Mouse (Mus musculus) urinary bladder, postnatal 25 days (tissue): ENCODE data around the gene Hpgd.

Source experiments
- DNase-seq: peaks from one replicate; pipeline ENCODE4 v3.0.0; 2022; ENCODE audit warnings: low spot score

Gene Hpgd

DNA sequence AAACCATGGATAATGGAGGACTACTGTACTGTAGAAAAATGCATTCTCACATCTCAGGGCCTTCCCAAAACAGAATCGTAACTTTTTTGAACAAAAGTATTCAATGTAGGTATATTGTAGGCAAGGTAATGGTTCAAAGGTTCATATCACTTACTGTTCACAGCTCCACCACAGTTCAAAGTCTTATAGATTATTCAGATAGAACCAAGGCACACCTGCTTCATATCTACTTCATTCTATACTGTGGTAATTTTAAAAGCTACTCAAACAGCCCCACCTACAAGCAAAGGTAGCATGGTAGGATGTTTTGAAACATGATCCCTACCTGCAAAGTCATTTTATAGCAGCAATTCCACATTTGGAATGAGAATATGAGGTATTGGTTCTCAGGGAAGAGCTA is 28.9 kb downstream of the Hpgd start:
- DNase-seq, result no peak

DNA sequence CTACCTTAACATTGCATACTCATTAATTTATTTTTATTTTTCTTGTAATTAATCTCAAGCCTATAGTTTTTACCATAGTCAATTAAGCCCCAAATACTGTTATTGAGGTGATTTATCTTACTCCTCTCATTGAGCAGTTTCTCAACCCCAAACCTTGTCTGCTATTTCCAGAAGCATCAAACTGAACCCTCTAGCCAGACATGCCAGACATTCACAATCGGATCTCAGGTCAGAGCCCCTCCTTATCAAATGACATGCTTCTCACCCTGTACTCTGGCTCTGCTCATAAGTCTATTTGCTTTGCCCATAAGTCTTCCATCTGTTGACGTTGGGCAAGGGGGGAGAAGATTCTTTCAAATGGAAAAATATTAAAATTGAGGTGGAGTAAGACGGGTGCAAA is 33.3 kb downstream of the Hpgd start:
- DNase-seq, result no peak

DNA sequence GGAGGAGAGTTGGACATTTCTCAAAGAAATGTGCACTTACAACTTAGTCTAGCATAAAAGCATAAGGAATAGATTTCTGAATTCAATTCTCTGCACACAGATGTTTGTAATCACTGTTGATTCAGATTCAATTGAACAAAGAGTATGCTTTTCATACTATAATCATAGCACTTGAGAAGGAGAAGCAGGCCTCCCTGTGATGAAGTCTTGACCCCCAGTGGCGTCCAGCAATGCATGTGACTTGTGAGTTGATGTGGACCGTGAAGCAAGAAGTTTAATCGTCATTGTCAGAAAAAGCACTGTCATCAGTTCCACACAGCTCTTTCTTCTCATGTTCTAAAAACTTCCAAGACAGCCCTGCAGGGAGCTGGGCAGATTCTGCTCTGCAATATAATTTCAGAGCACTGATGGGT is 33.8 kb downstream of the Hpgd start:
- no peak for DNase-seq

DNA sequence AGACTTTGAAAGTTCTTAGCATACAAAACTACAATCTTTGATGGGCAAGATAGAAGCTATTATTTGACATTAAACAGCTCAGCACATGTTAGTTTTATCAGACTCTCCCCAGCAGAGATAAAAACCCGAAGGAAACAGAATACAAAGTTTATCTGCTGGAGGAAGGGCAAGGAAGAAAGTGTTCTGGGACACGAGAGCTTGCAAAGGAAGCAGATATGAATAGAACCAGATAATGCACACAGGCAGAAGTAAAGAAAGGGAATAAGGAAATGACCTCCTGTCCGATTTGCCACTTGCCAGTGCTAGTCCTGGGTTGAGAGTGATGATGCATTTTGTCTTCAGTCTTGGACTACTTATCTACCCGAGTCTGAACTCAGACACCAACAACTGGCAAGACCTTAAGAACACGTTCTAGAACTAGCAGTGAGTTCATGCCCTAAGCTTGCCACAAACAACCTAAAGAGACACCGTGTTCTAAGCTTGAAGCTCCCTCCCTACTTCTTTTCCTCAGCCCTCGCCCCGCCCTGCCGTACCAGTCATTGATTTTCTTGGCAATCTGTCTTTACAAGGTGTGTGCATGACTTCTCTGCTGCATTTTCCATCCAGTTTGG is 41.1 kb downstream of the Hpgd start:
- no peak for DNase-seq

DNA sequence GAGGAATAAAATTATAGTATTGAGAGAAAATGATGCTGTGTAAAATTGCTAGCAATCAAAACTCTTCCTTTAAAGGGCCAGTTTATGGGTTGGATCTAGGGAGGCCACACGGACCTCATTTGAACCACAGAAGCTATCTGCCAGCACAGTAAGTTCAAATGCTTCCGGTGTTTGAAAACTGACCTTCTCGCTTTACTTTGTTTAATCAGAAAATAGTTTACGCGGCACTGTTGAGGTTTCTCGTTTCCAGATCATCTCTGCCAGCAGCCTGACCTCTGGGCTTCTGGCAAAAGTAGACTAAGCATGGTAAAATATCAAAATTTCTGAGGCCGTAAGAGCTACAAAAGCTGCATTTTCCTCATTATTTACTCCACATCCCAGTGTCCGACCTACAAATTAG is 42.4 kb downstream of the Hpgd start:
- DNase-seq, result no peak

DNA sequence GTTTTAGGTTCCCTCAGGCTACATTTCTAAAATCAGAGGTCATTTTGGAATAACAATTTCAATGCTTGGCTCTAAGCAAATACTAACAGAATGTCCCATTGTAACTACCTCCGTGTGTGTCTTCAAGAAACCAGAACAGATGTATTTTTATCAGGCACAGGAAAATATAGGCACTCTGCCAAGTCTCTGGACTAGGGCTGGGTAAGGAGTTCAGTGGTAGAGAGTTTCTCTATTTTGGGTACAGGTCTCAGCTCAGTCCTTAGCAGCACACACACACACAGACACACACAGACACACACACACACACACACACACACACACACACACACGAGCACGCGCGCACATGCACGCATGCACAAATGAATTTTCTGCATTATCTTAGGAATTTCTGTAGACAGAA is 49.1 kb downstream of the Hpgd start:
- no peak for DNase-seq

DNA sequence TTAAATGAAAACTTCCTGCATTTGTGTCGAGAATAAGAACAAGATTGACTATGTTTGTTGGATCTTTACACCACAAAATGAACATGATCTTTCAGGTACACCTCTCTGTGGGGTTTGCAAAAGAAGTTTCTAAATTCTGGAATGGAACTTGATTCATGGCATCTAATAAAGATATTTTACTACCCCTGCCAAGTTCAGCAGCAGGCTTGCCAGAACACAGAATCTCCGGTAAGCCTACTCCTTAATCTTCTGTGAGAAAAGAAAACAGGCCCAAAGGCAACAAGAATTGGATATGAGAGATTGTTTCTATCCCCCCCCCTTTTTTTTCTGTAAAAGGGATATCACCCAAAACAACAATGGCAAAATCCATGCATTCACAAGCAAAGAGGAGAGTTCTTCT is 49.6 kb downstream of the Hpgd start:
- no peak for DNase-seq

DNA sequence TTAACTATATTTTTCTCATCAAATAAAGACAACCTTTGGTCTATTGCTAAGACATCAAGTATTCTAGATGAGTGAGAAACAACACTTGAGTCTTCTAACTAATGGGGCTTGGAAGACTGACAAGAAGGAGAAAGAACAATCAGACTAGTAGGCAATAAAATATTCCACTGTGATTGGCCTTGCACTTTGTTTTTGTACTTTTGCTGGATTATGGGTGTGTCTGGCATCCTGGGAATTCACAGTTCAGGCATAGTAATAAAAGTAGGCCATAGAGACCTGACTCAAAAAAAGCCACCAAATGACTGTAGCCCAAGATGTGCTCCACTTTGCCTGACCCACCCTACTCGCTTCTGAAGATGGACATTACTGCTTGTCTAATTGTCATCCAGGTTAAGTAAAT is 50.0 kb downstream of the Hpgd start:
- DNase-seq, result no peak

DNA sequence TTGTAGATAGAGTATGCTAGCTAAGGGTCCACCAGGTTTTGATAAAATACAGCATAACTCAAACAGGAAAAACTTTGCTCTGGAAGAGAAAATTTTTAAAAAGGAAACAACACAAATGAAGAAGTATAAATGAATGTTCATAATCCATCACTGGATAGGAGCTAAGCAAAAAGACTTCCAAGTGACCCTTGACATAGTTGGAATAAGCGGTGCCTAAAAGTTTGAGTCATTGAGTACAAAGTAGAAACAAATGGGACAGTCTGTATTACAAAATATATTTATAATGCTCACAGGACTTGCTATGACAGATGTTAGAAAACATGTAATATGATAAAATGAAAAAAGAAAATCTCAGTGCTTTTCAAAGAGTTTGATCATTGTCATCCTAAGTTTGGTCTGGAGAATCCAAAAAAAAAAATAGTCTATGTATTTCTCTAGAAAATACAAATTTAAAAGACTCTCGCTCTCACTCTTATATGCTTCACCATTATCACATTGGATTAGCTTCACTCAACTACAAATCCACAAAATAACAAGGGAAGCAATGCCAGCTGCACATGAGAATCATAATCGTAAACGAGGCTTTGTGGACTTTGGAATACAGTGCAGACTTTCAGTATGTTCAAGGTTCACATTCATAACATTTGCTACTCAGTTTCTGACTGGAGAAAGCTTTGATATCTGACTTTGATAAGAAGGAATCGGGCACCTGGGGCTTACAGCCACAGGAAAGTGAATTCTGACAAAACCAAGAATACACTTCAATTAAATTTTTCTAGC is 51.4 kb downstream of the Hpgd start:
- no peak for DNase-seq

DNA sequence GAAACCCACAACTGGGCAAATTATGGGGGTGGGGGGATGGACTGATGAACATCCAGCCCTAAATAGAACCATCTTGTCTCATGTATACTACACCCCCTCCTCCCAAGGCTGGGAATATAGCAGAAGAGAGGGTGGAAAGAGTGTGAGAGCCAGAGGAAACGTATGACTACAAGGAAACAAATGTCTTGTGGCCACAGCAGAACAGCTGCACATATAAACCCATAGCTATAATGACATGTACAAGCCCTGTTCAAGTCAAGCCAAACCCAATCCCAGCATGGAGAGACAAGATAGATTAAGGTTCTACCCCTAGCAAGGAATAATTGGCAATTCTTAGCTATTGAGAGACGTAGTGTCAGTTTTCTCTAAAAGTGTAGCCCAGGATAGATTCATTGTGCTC is 68.8 kb downstream of the Hpgd start:
- no peak for DNase-seq
